Mouse (Mus musculus): Measurements from ENCODE around the gene Klra2. TPM values are rescaled to one million over a fixed set of nuclear protein-coding genes. Genes with fewer than 3 reads are reported as not detected.

The Klra2 gene
- polyA plus RNA-seq, 1 experiment from 2014 or later: not detected

DNA sequence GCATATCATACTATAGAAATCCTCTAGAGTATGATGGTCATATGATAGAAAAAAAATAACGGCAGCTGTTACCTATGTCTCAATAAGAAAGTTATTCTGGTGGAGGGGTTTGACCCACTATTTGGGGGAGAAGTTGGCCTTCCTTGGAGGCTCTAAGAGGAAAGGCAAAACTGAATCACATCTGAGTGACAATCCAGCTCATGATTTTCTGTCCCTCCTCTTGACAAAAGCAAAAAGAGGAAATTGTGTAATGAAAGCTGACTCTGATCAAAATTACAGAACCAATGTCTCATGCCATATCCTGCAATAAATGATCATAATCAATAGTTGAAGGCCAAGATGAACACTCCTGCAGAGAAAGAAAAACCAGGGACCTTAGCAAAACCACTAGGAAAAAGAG is 25.1 kb upstream of the Klra2 start:
- H3K27me3 ChIP-seq (ENCODE audit: control insufficient read depth, insufficient read depth, low read length): no peaks in the 10 kb centered on the region
- no peaks in the 10 kb centered on the region for H3K36me3 ChIP-seq (ENCODE audit: control insufficient read depth, insufficient read depth, low read length)
- H3K4me1 ChIP-seq (ENCODE audit: control insufficient read depth, insufficient read depth, low read length): no peaks in the 10 kb centered on the region
- ATAC-seq (ENCODE audit: insufficient number of reproducible peaks, insufficient read depth, low FRiP score, low read depth): no peak
- H3K4me3 ChIP-seq (ENCODE audit: low read depth, low read length): no peak overlapping the region
- no peaks in the 10 kb centered on the region for H3K9me3 ChIP-seq (ENCODE audit: control insufficient read depth, low read depth, low read length)
- H3K27ac ChIP-seq (ENCODE audit: low read length): no peak overlapping the region
- H3K4me2 ChIP-seq (replicated peaks; ENCODE audit: low read depth, low read length): no peak overlapping the region
- WGBS: 88% methylated on average over 1 of the region's 1 CpGs
- H3K9ac ChIP-seq (replicated peaks; ENCODE audit: low read depth, low read length): no peak overlapping the region

- Histone ChIP-seq H3K9ac (replicated peaks; ENCODE audit: low read depth, low read length) (no peak overlapping the region), H3K4me3 (ENCODE audit: low read depth, low read length) (no peak overlapping the region), H3K4me1 (ENCODE audit: control insufficient read depth, insufficient read depth, low read length) (no peaks in the 10 kb centered on the region), H3K27ac (ENCODE audit: low read length) (no peak overlapping the region), H3K9me3 (ENCODE audit: control insufficient read depth, low read depth, low read length) (no peaks in the 10 kb centered on the region), H3K27me3 (ENCODE audit: control insufficient read depth, insufficient read depth, low read length) (no peaks in the 10 kb centered on the region), H3K4me2 (replicated peaks; ENCODE audit: low read depth, low read length) (no peak overlapping the region), H3K36me3 (ENCODE audit: control insufficient read depth, insufficient read depth, low read length) (no peaks in the 10 kb centered on the region)
- 63% methylated on average over 1 of the region's 1 CpGs for WGBS
- no peak for ATAC-seq (ENCODE audit: insufficient number of reproducible peaks, insufficient read depth, low FRiP score, low read depth)
Observed at GRCm38 (mm10) chr6:131270312-131270711, 23.1 kb upstream of the Klra2 start.

DNA sequence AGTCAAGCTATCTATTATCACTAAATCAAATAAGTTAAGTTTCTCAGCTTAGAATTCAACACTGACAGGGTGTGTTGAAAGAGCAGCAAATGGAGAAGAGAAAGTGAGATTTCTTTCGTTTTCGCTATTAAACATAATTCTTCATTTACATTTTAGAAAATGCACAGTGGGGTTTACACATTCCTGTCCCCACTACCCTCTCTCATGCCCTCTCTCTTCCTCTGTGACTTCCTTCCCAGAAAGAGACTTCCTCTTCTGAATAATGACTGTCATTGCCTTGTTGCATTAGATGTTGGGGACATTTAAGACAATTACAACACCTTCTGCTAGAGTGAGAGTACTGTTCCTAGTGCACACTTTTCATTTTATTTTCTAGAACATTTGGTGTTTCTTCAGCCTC is 22.4 kb upstream of the Klra2 start:
- no peak for ATAC-seq (ENCODE audit: insufficient number of reproducible peaks, insufficient read depth, low FRiP score, low read depth)
- Histone ChIP-seq H3K4me1 (ENCODE audit: control insufficient read depth, insufficient read depth, low read length) (no peaks in the 10 kb centered on the region), H3K27ac (ENCODE audit: low read length) (no peak overlapping the region), H3K9me3 (ENCODE audit: control insufficient read depth, low read depth, low read length) (no peaks in the 10 kb centered on the region), H3K4me2 (replicated peaks; ENCODE audit: low read depth, low read length) (no peak overlapping the region), H3K4me3 (ENCODE audit: low read depth, low read length) (no peak overlapping the region), H3K36me3 (ENCODE audit: control insufficient read depth, insufficient read depth, low read length) (no peaks in the 10 kb centered on the region), H3K9ac (replicated peaks; ENCODE audit: low read depth, low read length) (no peak overlapping the region), H3K27me3 (ENCODE audit: control insufficient read depth, insufficient read depth, low read length) (no peaks in the 10 kb centered on the region)
- 89% methylated on average over 2 of the region's 2 CpGs for WGBS

DNA sequence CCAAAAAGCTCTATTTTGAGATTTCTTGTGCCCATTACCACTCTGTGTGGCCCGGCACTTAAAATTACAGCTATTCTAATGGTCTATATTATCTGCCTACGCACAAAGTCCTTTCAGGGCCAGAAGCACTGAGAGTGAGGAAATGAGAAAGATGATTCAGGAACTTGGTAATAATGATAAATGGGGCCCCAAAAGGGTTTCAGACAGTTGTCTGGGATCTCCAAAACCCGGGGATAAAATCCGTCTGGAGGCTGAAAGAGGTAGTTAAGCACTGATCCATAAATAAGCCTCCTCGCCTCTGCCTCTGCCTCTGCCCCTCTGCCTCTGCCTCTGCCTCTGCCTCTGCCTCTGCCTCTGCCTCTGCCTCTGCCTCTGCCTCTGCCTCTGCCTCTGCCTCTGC is 17.0 kb upstream of the Klra2 start:
- Histone ChIP-seq H3K4me2 (replicated peaks; ENCODE audit: low read depth, low read length) (no peak overlapping the region), H3K9me3 (ENCODE audit: control insufficient read depth, low read depth, low read length) (no peaks in the 10 kb centered on the region), H3K36me3 (ENCODE audit: control insufficient read depth, insufficient read depth, low read length) (no peaks in the 10 kb centered on the region), H3K9ac (replicated peaks; ENCODE audit: low read depth, low read length) (no peak overlapping the region), H3K4me3 (ENCODE audit: low read depth, low read length) (no peak overlapping the region), H3K27me3 (ENCODE audit: control insufficient read depth, insufficient read depth, low read length) (no peaks in the 10 kb centered on the region), H3K4me1 (ENCODE audit: control insufficient read depth, insufficient read depth, low read length) (no peaks in the 10 kb centered on the region), H3K27ac (ENCODE audit: low read length) (no peak overlapping the region)
- no peak for ATAC-seq (ENCODE audit: insufficient number of reproducible peaks, insufficient read depth, low FRiP score, low read depth)
- WGBS: 86% methylated on average over 5 of the region's 5 CpGs

DNA sequence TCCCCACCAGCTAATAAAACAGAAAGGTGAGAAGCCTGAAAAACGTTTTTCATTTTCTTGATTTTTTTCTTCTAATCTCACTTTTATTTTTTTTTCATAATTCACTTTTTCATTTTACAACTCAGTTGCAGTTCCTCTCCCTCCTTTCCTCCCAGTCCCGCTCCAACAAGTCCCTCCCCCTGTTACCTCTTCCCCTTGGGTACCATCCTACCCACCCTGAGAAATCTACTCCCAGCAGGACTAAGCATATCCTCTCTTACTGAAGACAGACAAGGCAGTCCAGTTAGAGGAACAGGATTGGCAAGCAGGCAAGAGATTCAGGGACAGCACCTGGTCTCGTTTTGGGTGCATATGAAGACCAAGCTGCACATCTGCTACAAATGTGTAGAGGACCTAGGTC is 15.6 kb upstream of the Klra2 start:
- Histone ChIP-seq H3K36me3 (ENCODE audit: control insufficient read depth, insufficient read depth, low read length) (no peaks in the 10 kb centered on the region), H3K4me1 (ENCODE audit: control insufficient read depth, insufficient read depth, low read length) (no peaks in the 10 kb centered on the region), H3K9me3 (ENCODE audit: control insufficient read depth, low read depth, low read length) (no peaks in the 10 kb centered on the region), H3K4me3 (ENCODE audit: low read depth, low read length) (no peak overlapping the region), H3K27ac (ENCODE audit: low read length) (no peak overlapping the region), H3K4me2 (replicated peaks; ENCODE audit: low read depth, low read length) (no peak overlapping the region), H3K9ac (replicated peaks; ENCODE audit: low read depth, low read length) (no peak overlapping the region), H3K27me3 (ENCODE audit: control insufficient read depth, insufficient read depth, low read length) (no peaks in the 10 kb centered on the region)
- ATAC-seq (ENCODE audit: insufficient number of reproducible peaks, insufficient read depth, low FRiP score, low read depth): no peak
- WGBS: 66% methylated on average over 3 of the region's 3 CpGs

- H3K4me1 ChIP-seq (ENCODE audit: control insufficient read depth, insufficient read depth, low read length): no peaks in the 10 kb centered on the region
- H3K4me3 ChIP-seq (ENCODE audit: low read depth, low read length): no peak overlapping the region
- no peak overlapping the region for H3K4me2 ChIP-seq (replicated peaks; ENCODE audit: low read depth, low read length)
- ATAC-seq (ENCODE audit: insufficient number of reproducible peaks, insufficient read depth, low FRiP score, low read depth): no peak
- H3K36me3 ChIP-seq (ENCODE audit: control insufficient read depth, insufficient read depth, low read length): no peaks in the 10 kb centered on the region
- 77% methylated on average over 3 of the region's 3 CpGs for WGBS
- H3K27ac ChIP-seq (ENCODE audit: low read length): no peak overlapping the region
- no peaks in the 10 kb centered on the region for H3K9me3 ChIP-seq (ENCODE audit: control insufficient read depth, low read depth, low read length)
- no peaks in the 10 kb centered on the region for H3K27me3 ChIP-seq (ENCODE audit: control insufficient read depth, insufficient read depth, low read length)
- H3K9ac ChIP-seq (replicated peaks; ENCODE audit: low read depth, low read length): no peak overlapping the region
Observed at GRCm38 (mm10) chr6:131262009-131262408, 14.8 kb upstream of the Klra2 start.

DNA sequence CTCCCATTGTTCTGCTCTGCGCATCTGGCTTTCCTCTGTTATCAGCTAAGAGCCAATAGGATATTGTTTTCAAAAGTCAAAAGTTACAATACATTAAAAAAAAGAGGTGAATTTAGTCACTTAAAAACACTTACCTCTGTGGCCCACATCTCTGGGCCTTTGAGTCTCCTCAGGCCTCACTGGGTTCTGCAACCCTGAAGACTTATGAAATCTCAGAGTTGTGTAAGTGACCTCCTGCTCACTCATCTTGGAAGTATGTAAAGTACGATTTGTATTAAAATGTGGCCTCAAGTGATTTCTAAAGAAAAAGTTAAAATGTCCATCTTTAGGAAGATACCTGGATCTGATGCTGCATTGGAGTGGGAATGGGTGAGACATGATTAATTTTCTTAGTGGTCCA is 2.1 kb downstream of the Klra2 start:
- H3K4me1 ChIP-seq (ENCODE audit: control insufficient read depth, insufficient read depth, low read length): no peaks in the 10 kb centered on the region
- no peaks in the 10 kb centered on the region for H3K27me3 ChIP-seq (ENCODE audit: control insufficient read depth, insufficient read depth, low read length)
- no peak for ATAC-seq (ENCODE audit: insufficient number of reproducible peaks, insufficient read depth, low FRiP score, low read depth)
- H3K27ac ChIP-seq (ENCODE audit: low read length): no peak overlapping the region
- WGBS: 69% methylated on average over 2 of the region's 2 CpGs
- H3K9ac ChIP-seq (replicated peaks; ENCODE audit: low read depth, low read length): no peak overlapping the region
- no peaks in the 10 kb centered on the region for H3K9me3 ChIP-seq (ENCODE audit: control insufficient read depth, low read depth, low read length)
- no peak overlapping the region for H3K4me3 ChIP-seq (ENCODE audit: low read depth, low read length)
- no peaks in the 10 kb centered on the region for H3K36me3 ChIP-seq (ENCODE audit: control insufficient read depth, insufficient read depth, low read length)
- no peak overlapping the region for H3K4me2 ChIP-seq (replicated peaks; ENCODE audit: low read depth, low read length)

Other genes starting within 250 kb of the Klra2 start
- gene Magohb, start 45.9 kb upstream of the Klra2 start, polyA plus RNA-seq (2014; fragmentation: Nextera tagmentation; extraction: Ambion mirVana): 63.1 and 67.7 TPM in 2 replicates
- 7.1 and 7.8 TPM in 2 replicates for gene Styk1, start 106.2 kb upstream of the Klra2 start, polyA plus RNA-seq (2014; fragmentation: Nextera tagmentation; extraction: Ambion mirVana)
- 50.3 and 53.1 TPM in 2 replicates for gene Ybx3, start 141.1 kb upstream of the Klra2 start, polyA plus RNA-seq (2014; fragmentation: Nextera tagmentation; extraction: Ambion mirVana)
- not detected in 2 replicates for gene 5430401F13Rik, start 239.0 kb upstream of the Klra2 start, polyA plus RNA-seq (2014; fragmentation: Nextera tagmentation; extraction: Ambion mirVana)
- gene Gm6619, start 239.0 kb upstream of the Klra2 start, polyA plus RNA-seq (2014; fragmentation: Nextera tagmentation; extraction: Ambion mirVana): not detected in 2 replicates